Mouse (Mus musculus): ENCODE data around the gene Lmntd1. TPM values are rescaled to one million over a fixed set of nuclear protein-coding genes. Genes with fewer than 3 reads are reported as not detected.
"Not testable (repeated sequence)": the region's sequence is repeated elsewhere in the genome, so short reads cannot be mapped to it uniquely, and the experiment has no call there.

Lmntd1 gene
- polyA plus RNA-seq, 1 experiment from 2014 or later = 0.19 TPM

- WGBS = 44% methylated on average over 12 of the region's 12 CpGs
- H3K9ac ChIP-seq (replicated peaks; ENCODE audit: low read depth, low read length) = no peak overlapping the region
- no peak overlapping the region for H3K27ac ChIP-seq (ENCODE audit: low read length)
These were observed 275.4 kb downstream of the Lmntd1 start for GRCm38 (mm10) chr6:145338571-145339294.

GRCm38 (mm10) chr6:145337521-145337920 lies 276.6 kb downstream of the Lmntd1 start:
- not testable (repeated sequence) for H3K27ac ChIP-seq (ENCODE audit: low read length); H3K4me2 ChIP-seq (replicated peaks; ENCODE audit: low read depth, low read length); H3K27me3 ChIP-seq (ENCODE audit: control insufficient read depth, insufficient read depth, low read length); H3K9me3 ChIP-seq (ENCODE audit: control insufficient read depth, low read depth, low read length); H3K9ac ChIP-seq (replicated peaks; ENCODE audit: low read depth, low read length); H3K4me3 ChIP-seq (ENCODE audit: low read depth, low read length); ATAC-seq (ENCODE audit: insufficient number of reproducible peaks, insufficient read depth, low FRiP score, low read depth); H3K4me1 ChIP-seq (ENCODE audit: control insufficient read depth, insufficient read depth, low read length); H3K36me3 ChIP-seq (ENCODE audit: control insufficient read depth, insufficient read depth, low read length)
- WGBS = 84% methylated on average over 6 of the region's 6 CpGs

More at GRCm38 (mm10) chr6:145338571-145339294, 275.4 kb downstream of the Lmntd1 start:
- ATAC-seq (ENCODE audit: insufficient number of reproducible peaks, insufficient read depth, low FRiP score, low read depth) = no peak
- no peak overlapping the region for H3K4me2 ChIP-seq (replicated peaks; ENCODE audit: low read depth, low read length)
- no peaks in the 10 kb centered on the region for H3K9me3 ChIP-seq (ENCODE audit: control insufficient read depth, low read depth, low read length)
- no peak overlapping the region for H3K4me3 ChIP-seq (ENCODE audit: low read depth, low read length)
- H3K4me1 ChIP-seq (ENCODE audit: control insufficient read depth, insufficient read depth, low read length) = no peaks in the 10 kb centered on the region
- H3K36me3 ChIP-seq (ENCODE audit: control insufficient read depth, insufficient read depth, low read length) = no peaks in the 10 kb centered on the region
- H3K27me3 ChIP-seq (ENCODE audit: control insufficient read depth, insufficient read depth, low read length) = no peaks in the 10 kb centered on the region

- Histone ChIP-seq H3K4me1 (ENCODE audit: control insufficient read depth, insufficient read depth, low read length) (no peaks in the 10 kb centered on the region), H3K36me3 (ENCODE audit: control insufficient read depth, insufficient read depth, low read length) (no peaks in the 10 kb centered on the region), H3K9me3 (ENCODE audit: control insufficient read depth, low read depth, low read length) (no peaks in the 10 kb centered on the region), H3K4me3 (ENCODE audit: low read depth, low read length) (no peak overlapping the region), H3K27me3 (ENCODE audit: control insufficient read depth, insufficient read depth, low read length) (no peaks in the 10 kb centered on the region), H3K9ac (replicated peaks; ENCODE audit: low read depth, low read length) (no peak overlapping the region), H3K27ac (ENCODE audit: low read length) (no peak overlapping the region), H3K4me2 (replicated peaks; ENCODE audit: low read depth, low read length) (no peak overlapping the region)
- 61% methylated on average over 18 of the region's 18 CpGs for WGBS
- ATAC-seq (ENCODE audit: insufficient number of reproducible peaks, insufficient read depth, low FRiP score, low read depth) = no peak
These were observed 278.0 kb downstream of the Lmntd1 start for GRCm38 (mm10) chr6:145335876-145336768.

GRCm38 (mm10) chr6:145334211-145334610 lies 279.9 kb downstream of the Lmntd1 start:
- no peak for ATAC-seq (ENCODE audit: insufficient number of reproducible peaks, insufficient read depth, low FRiP score, low read depth)
- Histone ChIP-seq H3K4me1 (ENCODE audit: control insufficient read depth, insufficient read depth, low read length) (no peaks in the 10 kb centered on the region), H3K27ac (ENCODE audit: low read length) (no peak overlapping the region), H3K4me2 (replicated peaks; ENCODE audit: low read depth, low read length) (no peak overlapping the region), H3K9me3 (ENCODE audit: control insufficient read depth, low read depth, low read length) (no peaks in the 10 kb centered on the region), H3K4me3 (ENCODE audit: low read depth, low read length) (no peak overlapping the region), H3K9ac (replicated peaks; ENCODE audit: low read depth, low read length) (no peak overlapping the region), H3K27me3 (ENCODE audit: control insufficient read depth, insufficient read depth, low read length) (no peaks in the 10 kb centered on the region), H3K36me3 (ENCODE audit: control insufficient read depth, insufficient read depth, low read length) (no peaks in the 10 kb centered on the region)
- 74% methylated on average over 3 of the region's 3 CpGs for WGBS

GRCm38 (mm10) chr6:145326141-145326806 lies 287.8 kb downstream of the Lmntd1 start:
- H3K36me3 ChIP-seq (ENCODE audit: control insufficient read depth, insufficient read depth, low read length) = no peaks in the 10 kb centered on the region
- H3K9ac ChIP-seq (replicated peaks; ENCODE audit: low read depth, low read length) = no peak overlapping the region
- no peak overlapping the region for H3K27ac ChIP-seq (ENCODE audit: low read length)
- ATAC-seq (ENCODE audit: insufficient number of reproducible peaks, insufficient read depth, low FRiP score, low read depth) = no peak
- H3K9me3 ChIP-seq (ENCODE audit: control insufficient read depth, low read depth, low read length) = no peaks in the 10 kb centered on the region
- H3K4me1 ChIP-seq (ENCODE audit: control insufficient read depth, insufficient read depth, low read length) = no peaks in the 10 kb centered on the region
- 84% methylated on average over 12 of the region's 12 CpGs for WGBS
- H3K4me3 ChIP-seq (ENCODE audit: low read depth, low read length) = no peak overlapping the region
- no peak overlapping the region for H3K4me2 ChIP-seq (replicated peaks; ENCODE audit: low read depth, low read length)
- no peaks in the 10 kb centered on the region for H3K27me3 ChIP-seq (ENCODE audit: control insufficient read depth, insufficient read depth, low read length)

GRCm38 (mm10) chr6:145325095-145325494 lies 289.0 kb downstream of the Lmntd1 start:
- Histone ChIP-seq H3K9me3 (ENCODE audit: control insufficient read depth, low read depth, low read length) (no peaks in the 10 kb centered on the region), H3K4me1 (ENCODE audit: control insufficient read depth, insufficient read depth, low read length) (no peaks in the 10 kb centered on the region), H3K4me3 (ENCODE audit: low read depth, low read length) (no peak overlapping the region), H3K27ac (ENCODE audit: low read length) (no peak overlapping the region), H3K36me3 (ENCODE audit: control insufficient read depth, insufficient read depth, low read length) (no peaks in the 10 kb centered on the region), H3K9ac (replicated peaks; ENCODE audit: low read depth, low read length) (no peak overlapping the region), H3K27me3 (ENCODE audit: control insufficient read depth, insufficient read depth, low read length) (no peaks in the 10 kb centered on the region), H3K4me2 (replicated peaks; ENCODE audit: low read depth, low read length) (no peak overlapping the region)
- 46% methylated on average over 6 of the region's 6 CpGs for WGBS
- no peak for ATAC-seq (ENCODE audit: insufficient number of reproducible peaks, insufficient read depth, low FRiP score, low read depth)

- 42% methylated on average over 7 of the region's 7 CpGs for WGBS
- H3K27ac ChIP-seq (ENCODE audit: low read length) = no peak overlapping the region
These were observed 289.6 kb downstream of the Lmntd1 start for GRCm38 (mm10) chr6:145324470-145324869.

GRCm38 (mm10) chr6:145322246-145322645 lies 291.9 kb downstream of the Lmntd1 start:
- H3K9ac ChIP-seq (replicated peaks; ENCODE audit: low read depth, low read length) = no peak overlapping the region
- 78% methylated on average over 7 of the region's 7 CpGs for WGBS
- no peaks in the 10 kb centered on the region for H3K4me1 ChIP-seq (ENCODE audit: control insufficient read depth, insufficient read depth, low read length)
- H3K9me3 ChIP-seq (ENCODE audit: control insufficient read depth, low read depth, low read length) = no peaks in the 10 kb centered on the region
- H3K4me3 ChIP-seq (ENCODE audit: low read depth, low read length) = no peak overlapping the region
- ATAC-seq (ENCODE audit: insufficient number of reproducible peaks, insufficient read depth, low FRiP score, low read depth) = no peak
- H3K27me3 ChIP-seq (ENCODE audit: control insufficient read depth, insufficient read depth, low read length) = no peaks in the 10 kb centered on the region
- no peak overlapping the region for H3K4me2 ChIP-seq (replicated peaks; ENCODE audit: low read depth, low read length)
- no peak overlapping the region for H3K27ac ChIP-seq (ENCODE audit: low read length)
- no peaks in the 10 kb centered on the region for H3K36me3 ChIP-seq (ENCODE audit: control insufficient read depth, insufficient read depth, low read length)

More at GRCm38 (mm10) chr6:145324470-145324869, 289.6 kb downstream of the Lmntd1 start:
- Histone ChIP-seq H3K4me2 (replicated peaks; ENCODE audit: low read depth, low read length) (no peak overlapping the region), H3K27me3 (ENCODE audit: control insufficient read depth, insufficient read depth, low read length) (no peaks in the 10 kb centered on the region), H3K9ac (replicated peaks; ENCODE audit: low read depth, low read length) (no peak overlapping the region), H3K36me3 (ENCODE audit: control insufficient read depth, insufficient read depth, low read length) (no peaks in the 10 kb centered on the region), H3K4me3 (ENCODE audit: low read depth, low read length) (no peak overlapping the region), H3K4me1 (ENCODE audit: control insufficient read depth, insufficient read depth, low read length) (no peaks in the 10 kb centered on the region), H3K9me3 (ENCODE audit: control insufficient read depth, low read depth, low read length) (no peaks in the 10 kb centered on the region)
- peak; percentile 56; the same call in 1 of the 2 replicates for ATAC-seq (ENCODE audit: insufficient number of reproducible peaks, insufficient read depth, low FRiP score, low read depth)
